26 mouse cellular contexts compared by ENCODE assay signal in genomic region chr8:10801580-10801979, GRCm38 (mm10).
DNase-seq lines count a peak whose midpoint lies in the region; ATAC-seq and TF ChIP-seq lines count a peak whose summit lies in the region.
"Had no signal": no experiment of that assay in that cellular context is flagged by ENCODE, and none has a peak within 500 bp of the region (broad histone marks: within the 10 kb centered on the region; RNA-seq: fewer than 3 reads in every experiment).

No protein-coding gene starts in this region.

- no peaks in the 10 kb centered on the region for H3K36me3 ChIP-seq in heart, embryonic 11.5 days (ENCODE audit: control insufficient read depth, insufficient read depth, low read length)
- no peaks in the 10 kb centered on the region for H3K36me3 ChIP-seq in lung, embryonic 14.5 days (ENCODE audit: insufficient read depth)
- H3K36me3 ChIP-seq: embryonic facial prominence, embryonic 13.5 days; hindbrain, embryonic 15.5 days; liver, embryonic 15.5 days; midbrain, embryonic 12.5 days; neural tube, embryonic 15.5 days had no signal

- no peak overlapping the region for H3K4me3 ChIP-seq in heart, embryonic 11.5 days (ENCODE audit: low read depth, low read length)
- no peak overlapping the region for H3K4me3 ChIP-seq in lung, embryonic 14.5 days (ENCODE audit: low read depth, low read length)
- no peak overlapping the region for H3K4me3 ChIP-seq in lung, adult 2 months (replicated peaks; ENCODE audit: extremely low read depth, low read depth, low read length)
- H3K4me3 ChIP-seq: embryonic facial prominence, embryonic 13.5 days; erythroblast, embryonic 14.5 days; forebrain, embryonic 13.5 days; hindbrain, embryonic 15.5 days; liver, embryonic 15.5 days; midbrain, embryonic 12.5 days; neural tube, embryonic 15.5 days had no signal

- no peak for ATAC-seq in heart, embryonic 11.5 days (replicated peaks; ENCODE audit: insufficient number of reproducible peaks, low FRiP score, low TSS enrichment)
- ATAC-seq in lung, embryonic 14.5 days (ENCODE audit: insufficient read depth), result 0 out of 2 replicates have a peak, but pooled peaks have one; percentile 25
- no peak for ATAC-seq in frontal cortex, adult (ENCODE audit: low TSS enrichment)
- ATAC-seq: activated CD4-positive, CD25-positive, alpha-beta regulatory T cell, adult 4 months; forebrain, embryonic 13.5 days had no signal

- H3K9ac ChIP-seq in heart, embryonic 11.5 days (ENCODE audit: low read depth, low read length), result no peak overlapping the region
- H3K9ac ChIP-seq in lung, embryonic 14.5 days, result no peak overlapping the region
- H3K9ac ChIP-seq: embryonic facial prominence, embryonic 13.5 days; forebrain, embryonic 13.5 days; hindbrain, embryonic 15.5 days; liver, embryonic 15.5 days; midbrain, embryonic 12.5 days; neural tube, embryonic 15.5 days had no signal

- H3K4me2 ChIP-seq in heart, embryonic 11.5 days, result no peak overlapping the region
- H3K4me2 ChIP-seq in lung, embryonic 14.5 days, result no peak overlapping the region
- H3K4me2 ChIP-seq: embryonic facial prominence, embryonic 13.5 days; forebrain, embryonic 13.5 days; hindbrain, embryonic 15.5 days; liver, embryonic 15.5 days; midbrain, embryonic 12.5 days; neural tube, embryonic 15.5 days had no signal

- H3K9me3 ChIP-seq in heart, embryonic 11.5 days (replicated peaks; ENCODE audit: control insufficient read depth, low read length), result no peaks in the 10 kb centered on the region
- H3K9me3 ChIP-seq in lung, embryonic 14.5 days (ENCODE audit: low read depth, low read length), result no peaks in the 10 kb centered on the region
- H3K9me3 ChIP-seq: embryonic facial prominence, embryonic 13.5 days; forebrain, embryonic 13.5 days; hindbrain, embryonic 15.5 days; liver, embryonic 15.5 days; midbrain, embryonic 12.5 days; neural tube, embryonic 15.5 days had no signal

- intact Hi-C loops in heart, postnatal 14 days (cut with DNase I), result no loop called here

- H3K27ac ChIP-seq in heart, embryonic 11.5 days (ENCODE audit: low read depth, low read length), result 0 out of 2 replicates have a peak overlapping the region, but pooled peaks have one; percentile 15
- H3K27ac ChIP-seq in lung, embryonic 14.5 days (ENCODE audit: low read depth), result 0 out of 2 replicates have a peak overlapping the region, but pooled peaks have one; percentile 13
- H3K27ac ChIP-seq: embryonic facial prominence, embryonic 13.5 days; forebrain, embryonic 13.5 days; hindbrain, embryonic 15.5 days; liver, embryonic 15.5 days; midbrain, embryonic 12.5 days; neural tube, embryonic 15.5 days had no signal

- H3K27me3 ChIP-seq in heart, embryonic 11.5 days (ENCODE audit: control insufficient read depth, insufficient read depth, low read length), result no peaks in the 10 kb centered on the region
- H3K27me3 ChIP-seq in lung, embryonic 14.5 days (ENCODE audit: insufficient read depth, low read length), result no peaks in the 10 kb centered on the region
- H3K27me3 ChIP-seq: hindbrain, embryonic 15.5 days; neural tube, embryonic 15.5 days had no signal

- no peak for TF ChIP-seq POLR2A in lung, adult 2 months (IDR thresholded peaks at IDR 0.05; ENCODE audit: borderline replicate concordance, extremely low read depth, low read depth, low read length)

- peak; percentile 10 for DNase-seq in adrenal gland, adult 2 months
- DNase-seq in adrenal gland, adult 18-20 months (ENCODE audit: low spot score in 2 of 2), result no peak
- DNase-seq in heart, postnatal 14 days, result no peak
- DNase-seq in lung, embryonic 14.5 days, result peak; percentile 39
- DNase-seq in lung, adult 2 months, result no peak
- peak; percentile 45 for DNase-seq in adipocyte (ENCODE audit: low spot score)
- DNase-seq: cerebellum, adult 8-10 months; cerebellum, postnatal 36 days; embryo, embryonic 11 days; gastrocnemius, postnatal 14 days; left cerebral cortex, postnatal 4 days; liver; right cerebral cortex, adult 18-20 months; right cerebral cortex, postnatal 4 days; thymus, adult 2 months; thymus, postnatal 4 days had no signal

- WGBS in heart, embryonic 11.5 days (ENCODE audit: insufficient replicate concordance), result 61% methylated on average over 5 of the region's 5 CpGs
- 35% methylated on average over 5 of the region's 5 CpGs for WGBS in lung, embryonic 14.5 days
- 39% methylated on average over 5 of the region's 5 CpGs for WGBS in lung, adult 2 months

- TF ChIP-seq CTCF in lung, embryonic 14.5 days (IDR thresholded peaks at IDR 0.05; ENCODE audit: low read depth), result no peak
- no peak for TF ChIP-seq CTCF in lung, adult 2 months (IDR thresholded peaks at IDR 0.05; ENCODE audit: insufficient read depth, low read length)

- H3K4me1 ChIP-seq in heart, embryonic 11.5 days (ENCODE audit: control insufficient read depth, insufficient read depth, low read length), result peaks cover 17% of the 10 kb centered on the region
- H3K4me1 ChIP-seq in lung, embryonic 14.5 days (ENCODE audit: insufficient read depth), result peaks cover 14% of the 10 kb centered on the region
- H3K4me1 ChIP-seq in lung, adult 2 months (ENCODE audit: control insufficient read depth, insufficient read depth, low read length), result peaks cover 2% of the 10 kb centered on the region; the same call in 1 of the 2 replicates
- H3K4me1 ChIP-seq: liver, embryonic 15.5 days had no signal

Comparison
In these comparisons a context has a peak if more than half of its experiments do, and no peak if none do; other contexts are left out.
1. DNase-seq: peak in adrenal gland, adult 2 months (single experiment), lung, embryonic 14.5 days (single experiment) and adipocyte (single experiment); none in adrenal gland, adult 18-20 months (0 of 2), heart, postnatal 14 days (0 of 2) and lung, adult 2 months (single experiment).